Mouse (Mus musculus): Measurements from ENCODE around the gene Hdac10. TPM values are rescaled to one million over a fixed set of nuclear protein-coding genes. Genes with fewer than 3 reads are reported as not detected.

The Hdac10 gene
- polyA plus RNA-seq, 1 experiment from 2014 or later = 27.6 TPM

GRCm38 (mm10) chr15:89141905-89142304 is 13.4 kb upstream of the Hdac10 start:
- peaks cover 55% of the 10 kb centered on the region for H3K27me3 ChIP-seq (replicated peaks; ENCODE audit: control insufficient read depth, insufficient read depth, low read length)
- ATAC-seq = no peak
- H3K4me1 ChIP-seq (ENCODE audit: control insufficient read depth, insufficient read depth, low read length) = peaks cover 19% of the 10 kb centered on the region
- no peak overlapping the region for H3K4me3 ChIP-seq (ENCODE audit: low read length)
- no peak overlapping the region for H3K9ac ChIP-seq (ENCODE audit: low read depth, low read length)
- no peaks in the 10 kb centered on the region for H3K9me3 ChIP-seq (ENCODE audit: control insufficient read depth, low read length)
- 54% methylated on average over 4 of the region's 4 CpGs for WGBS
- H3K4me2 ChIP-seq (ENCODE audit: low read depth, low read length) = no peak overlapping the region
- no peak overlapping the region for H3K27ac ChIP-seq (ENCODE audit: low read length)
- H3K36me3 ChIP-seq (ENCODE audit: control insufficient read depth, insufficient read depth, low read length) = no peaks in the 10 kb centered on the region

- WGBS = 14% methylated on average over 5 of the region's 5 CpGs
- H3K4me3 ChIP-seq (ENCODE audit: low read length) = no peak overlapping the region
- no peak overlapping the region for H3K4me2 ChIP-seq (ENCODE audit: low read depth, low read length)
- H3K36me3 ChIP-seq (ENCODE audit: control insufficient read depth, insufficient read depth, low read length) = no peaks in the 10 kb centered on the region
- H3K9me3 ChIP-seq (ENCODE audit: control insufficient read depth, low read length) = no peaks in the 10 kb centered on the region
- peaks cover 50% of the 10 kb centered on the region for H3K27me3 ChIP-seq (replicated peaks; ENCODE audit: control insufficient read depth, insufficient read depth, low read length)
- H3K27ac ChIP-seq (ENCODE audit: low read length) = no peak overlapping the region
- ATAC-seq = no peak
- peaks cover 14% of the 10 kb centered on the region for H3K4me1 ChIP-seq (ENCODE audit: control insufficient read depth, insufficient read depth, low read length)
- H3K9ac ChIP-seq (ENCODE audit: low read depth, low read length) = no peak overlapping the region
Observed at GRCm38 (mm10) chr15:89141443-89141842, 12.9 kb upstream of the Hdac10 start.

- peaks cover 43% of the 10 kb centered on the region for H3K27me3 ChIP-seq (replicated peaks; ENCODE audit: control insufficient read depth, insufficient read depth, low read length)
- H3K4me3 ChIP-seq (ENCODE audit: low read length) = peak within 1 kb of the TSS; percentile 59
- H3K4me2 ChIP-seq (ENCODE audit: low read depth, low read length) = peak within 1 kb of the TSS; percentile 94
- peaks cover 12% of the 10 kb centered on the region for H3K4me1 ChIP-seq (ENCODE audit: control insufficient read depth, insufficient read depth, low read length)
- under 1% methylated on average over 21 of the region's 21 CpGs for WGBS
- no peak within 1 kb of the TSS for H3K27ac ChIP-seq (ENCODE audit: low read length)
- H3K9ac ChIP-seq (ENCODE audit: low read depth, low read length) = peak within 1 kb of the TSS; percentile 59
- H3K9me3 ChIP-seq (ENCODE audit: control insufficient read depth, low read length) = no peaks in the 10 kb centered on the region
- ATAC-seq = peak; percentile 61
- H3K36me3 ChIP-seq (ENCODE audit: control insufficient read depth, insufficient read depth, low read length) = no peaks in the 10 kb centered on the region
Observed at GRCm38 (mm10) chr15:89140659-89141252, 12.3 kb upstream of the Hdac10 start, which contains the start of gene Mapk12. TSS of gene Mapk12 (minus strand) at chr15:89140703.

GRCm38 (mm10) chr15:89140048-89140658 is 11.7 kb upstream of the Hdac10 start:
- under 1% methylated on average over 53 of the region's 53 CpGs for WGBS
- H3K4me3 ChIP-seq (ENCODE audit: low read length) = peak overlapping the region; percentile 59
- peaks cover 12% of the 10 kb centered on the region for H3K4me1 ChIP-seq (ENCODE audit: control insufficient read depth, insufficient read depth, low read length)
- no peak overlapping the region for H3K27ac ChIP-seq (ENCODE audit: low read length)
- peak overlapping the region; percentile 59 for H3K9ac ChIP-seq (ENCODE audit: low read depth, low read length)
- H3K27me3 ChIP-seq (replicated peaks; ENCODE audit: control insufficient read depth, insufficient read depth, low read length) = peaks cover 37% of the 10 kb centered on the region
- peak overlapping the region; percentile 94 for H3K4me2 ChIP-seq (ENCODE audit: low read depth, low read length)
- no peaks in the 10 kb centered on the region for H3K9me3 ChIP-seq (ENCODE audit: control insufficient read depth, low read length)
- ATAC-seq = peak; percentile 47
- H3K36me3 ChIP-seq (ENCODE audit: control insufficient read depth, insufficient read depth, low read length) = no peaks in the 10 kb centered on the region

- 94% methylated on average over 6 of the region's 6 CpGs for WGBS
- H3K36me3 ChIP-seq (ENCODE audit: control insufficient read depth, insufficient read depth, low read length) = no peaks in the 10 kb centered on the region
- H3K9me3 ChIP-seq (ENCODE audit: control insufficient read depth, low read length) = no peaks in the 10 kb centered on the region
- H3K9ac ChIP-seq (ENCODE audit: low read depth, low read length) = no peak overlapping the region
- ATAC-seq = no peak
- H3K4me1 ChIP-seq (ENCODE audit: control insufficient read depth, insufficient read depth, low read length) = peaks cover 12% of the 10 kb centered on the region
- no peak overlapping the region for H3K27ac ChIP-seq (ENCODE audit: low read length)
- no peak overlapping the region for H3K4me2 ChIP-seq (ENCODE audit: low read depth, low read length)
- no peak overlapping the region for H3K4me3 ChIP-seq (ENCODE audit: low read length)
- peaks cover 31% of the 10 kb centered on the region for H3K27me3 ChIP-seq (replicated peaks; ENCODE audit: control insufficient read depth, insufficient read depth, low read length)
Observed at GRCm38 (mm10) chr15:89138531-89138930, 10.0 kb upstream of the Hdac10 start.

- no peak for ATAC-seq
- H3K27me3 ChIP-seq (replicated peaks; ENCODE audit: control insufficient read depth, insufficient read depth, low read length) = peaks cover 31% of the 10 kb centered on the region
- H3K9me3 ChIP-seq (ENCODE audit: control insufficient read depth, low read length) = no peaks in the 10 kb centered on the region
- no peak overlapping the region for H3K9ac ChIP-seq (ENCODE audit: low read depth, low read length)
- no peaks in the 10 kb centered on the region for H3K36me3 ChIP-seq (ENCODE audit: control insufficient read depth, insufficient read depth, low read length)
- H3K4me2 ChIP-seq (ENCODE audit: low read depth, low read length) = no peak overlapping the region
- WGBS = 83% methylated on average over 7 of the region's 7 CpGs
- H3K27ac ChIP-seq (ENCODE audit: low read length) = no peak overlapping the region
- peaks cover 12% of the 10 kb centered on the region for H3K4me1 ChIP-seq (ENCODE audit: control insufficient read depth, insufficient read depth, low read length)
- H3K4me3 ChIP-seq (ENCODE audit: low read length) = no peak overlapping the region
Observed at GRCm38 (mm10) chr15:89138046-89138405, 9.5 kb upstream of the Hdac10 start.

GRCm38 (mm10) chr15:89137378-89138045 is 9.0 kb upstream of the Hdac10 start:
- ATAC-seq = no peak
- H3K27me3 ChIP-seq (replicated peaks; ENCODE audit: control insufficient read depth, insufficient read depth, low read length) = peaks cover 29% of the 10 kb centered on the region
- H3K9ac ChIP-seq (ENCODE audit: low read depth, low read length) = no peak overlapping the region
- H3K36me3 ChIP-seq (ENCODE audit: control insufficient read depth, insufficient read depth, low read length) = no peaks in the 10 kb centered on the region
- H3K4me3 ChIP-seq (ENCODE audit: low read length) = no peak overlapping the region
- WGBS = 70% methylated on average over 11 of the region's 11 CpGs
- no peak overlapping the region for H3K4me2 ChIP-seq (ENCODE audit: low read depth, low read length)
- no peaks in the 10 kb centered on the region for H3K9me3 ChIP-seq (ENCODE audit: control insufficient read depth, low read length)
- H3K27ac ChIP-seq (ENCODE audit: low read length) = no peak overlapping the region
- H3K4me1 ChIP-seq (ENCODE audit: control insufficient read depth, insufficient read depth, low read length) = peaks cover 12% of the 10 kb centered on the region

GRCm38 (mm10) chr15:89136461-89137155 is 8.1 kb upstream of the Hdac10 start:
- ATAC-seq = no peak
- 95% methylated on average over 5 of the region's 5 CpGs for WGBS

GRCm38 (mm10) chr15:89131316-89131715 is 2.8 kb upstream of the Hdac10 start:
- 78% methylated on average over 3 of the region's 3 CpGs for WGBS
- Histone ChIP-seq H3K4me3 (ENCODE audit: low read length) (no peak overlapping the region), H3K36me3 (ENCODE audit: control insufficient read depth, insufficient read depth, low read length) (no peaks in the 10 kb centered on the region), H3K27ac (ENCODE audit: low read length) (no peak overlapping the region), H3K27me3 (replicated peaks; ENCODE audit: control insufficient read depth, insufficient read depth, low read length) (no peaks in the 10 kb centered on the region), H3K4me1 (ENCODE audit: control insufficient read depth, insufficient read depth, low read length) (peaks cover 12% of the 10 kb centered on the region), H3K9me3 (ENCODE audit: control insufficient read depth, low read length) (no peaks in the 10 kb centered on the region), H3K9ac (ENCODE audit: low read depth, low read length) (no peak overlapping the region), H3K4me2 (ENCODE audit: low read depth, low read length) (no peak overlapping the region)
- ATAC-seq = no peak

More at GRCm38 (mm10) chr15:89136461-89137155, 8.1 kb upstream of the Hdac10 start:
- H3K4me2 ChIP-seq (ENCODE audit: low read depth, low read length) = no peak overlapping the region
- no peak overlapping the region for H3K27ac ChIP-seq (ENCODE audit: low read length)
- no peaks in the 10 kb centered on the region for H3K36me3 ChIP-seq (ENCODE audit: control insufficient read depth, insufficient read depth, low read length)
- H3K9me3 ChIP-seq (ENCODE audit: control insufficient read depth, low read length) = no peaks in the 10 kb centered on the region
- H3K27me3 ChIP-seq (replicated peaks; ENCODE audit: control insufficient read depth, insufficient read depth, low read length) = peaks cover 24% of the 10 kb centered on the region
- H3K4me3 ChIP-seq (ENCODE audit: low read length) = no peak overlapping the region
- H3K4me1 ChIP-seq (ENCODE audit: control insufficient read depth, insufficient read depth, low read length) = peaks cover 12% of the 10 kb centered on the region
- no peak overlapping the region for H3K9ac ChIP-seq (ENCODE audit: low read depth, low read length)

Measured in intestine, embryonic 16.5 days (tissue).